Mouse (Mus musculus): Measurements from ENCODE around the gene Caskin2. TPM values are rescaled to one million over a fixed set of nuclear protein-coding genes. Genes with fewer than 3 reads are reported as not detected.

The Caskin2 gene
- total and polyA plus RNA-seq, 3 experiments = 2.9 to 8.2 (median 6.4) TPM

DNA sequence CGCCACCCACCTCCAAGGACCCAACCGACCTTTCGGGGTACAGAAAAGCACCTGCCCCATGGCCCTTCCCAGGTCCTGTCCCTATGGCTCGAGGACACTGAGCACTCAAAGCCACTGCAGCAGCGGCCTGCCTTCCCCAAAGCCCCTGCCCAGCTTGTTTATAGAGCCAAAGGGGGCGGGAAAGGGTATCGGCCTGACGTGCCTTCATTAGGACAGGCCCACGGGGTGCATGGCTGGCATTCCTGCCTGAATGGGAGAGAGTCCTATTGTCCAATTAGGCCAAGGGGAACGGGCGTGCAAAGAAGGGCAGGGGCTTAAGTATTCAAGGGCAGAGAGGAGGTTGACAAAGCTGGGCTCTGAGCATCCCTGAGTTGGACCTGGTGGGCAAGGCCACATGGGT lies 5.5 kb downstream of the Caskin2 start:
- H3K4me1 ChIP-seq (ENCODE audit: control insufficient read depth in 1 of 2, insufficient read depth in 2 of 2) = peaks cover 10 to 32% of the 10 kb centered on the region in 2 experiments
- DNase-seq (ENCODE audit: extremely low read depth) = no peak
- H3K27me3 ChIP-seq (replicated peaks) = no peaks in the 10 kb centered on the region
- no peak overlapping the region for H3K4me3 ChIP-seq (replicated peaks in 1 of 3; ENCODE audit: low read depth in 2 of 3, low read length in 2 of 3, poor library complexity in 1 of 3)
- H3K9me3 ChIP-seq (replicated peaks; ENCODE audit: low read length) = no peaks in the 10 kb centered on the region
- dilution Hi-C loops (cut with MboI; ENCODE audit: extremely low pct_ligation_motif_present, extremely low pct_unique_long_range_greater_than_20kb, low sequenced_read_pairs) (no loop called here), in situ Hi-C loops (cut with MboI; ENCODE audit: low pct_ligation_motif_present, low pct_unique_long_range_greater_than_20kb, low sequenced_read_pairs) (no loop called here)
- no peak overlapping the region for H3K4me2 ChIP-seq (ENCODE audit: insufficient read depth, low read depth, poor library complexity, severe bottlenecking)
- no peak overlapping the region for H3K27ac ChIP-seq (ENCODE audit: insufficient read depth, low read depth)
- TF ChIP-seq MAX (IDR thresholded peaks at IDR 0.05; ENCODE audit: low read length) (no peak), BHLHE40 (IDR thresholded peaks at IDR 0.05; ENCODE audit: low read depth, low read length) (no peak), EP300 (IDR thresholded peaks at IDR 0.05; ENCODE audit: low read length) (no peak), MYC (IDR thresholded peaks at IDR 0.05; ENCODE audit: low read depth, low read length) (no peak), MAFK (IDR thresholded peaks at IDR 0.05; ENCODE audit: insufficient replicate concordance, low read length) (no peak), KAT2A (IDR thresholded peaks at IDR 0.05; ENCODE audit: insufficient replicate concordance, low read length) (no peak), JUND (conservative IDR thresholded peaks at IDR 0.05; ENCODE audit: low read depth, low read length) (no peak), CHD2 (IDR thresholded peaks at IDR 0.05; ENCODE audit: low read length) (no peak), NELFE (IDR thresholded peaks at IDR 0.05; ENCODE audit: low read depth, low read length) (no peak)
- peaks cover 34 to 85% of the 10 kb centered on the region in 2 experiments for H3K36me3 ChIP-seq (replicated peaks in 1 of 2; ENCODE audit: control insufficient read depth in 1 of 2, insufficient read depth in 1 of 2, low read length in 1 of 2)
- H3K79me2 ChIP-seq (replicated peaks; ENCODE audit: control insufficient read depth, extremely low read depth, insufficient read depth, poor library complexity, severe bottlenecking) = no peaks in the 10 kb centered on the region
- H3K9ac ChIP-seq (ENCODE audit: insufficient read depth, low read depth) = no peak overlapping the region

DNA sequence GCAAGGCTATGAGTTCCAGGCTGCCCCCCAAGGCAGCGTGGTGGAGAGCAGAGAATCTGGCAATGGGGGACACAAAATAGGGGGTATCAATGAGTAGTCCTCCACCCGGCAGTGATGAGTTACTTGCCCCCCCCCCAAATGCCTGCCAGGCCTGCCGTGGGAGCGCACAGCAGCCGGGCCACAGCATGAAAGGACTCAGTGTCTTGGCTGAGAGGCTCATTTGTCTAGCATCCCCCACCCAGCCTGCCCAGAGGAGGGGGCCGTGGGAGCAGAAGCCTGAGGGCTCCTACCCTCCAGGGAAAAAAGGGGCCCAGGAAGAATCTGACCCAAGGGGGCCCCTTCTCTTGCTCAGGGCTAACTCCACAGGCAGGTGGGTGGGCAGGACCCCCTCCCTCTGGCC lies 6.1 kb downstream of the Caskin2 start:
- DNase-seq (ENCODE audit: extremely low read depth) = no peak
- TF ChIP-seq CHD2 (IDR thresholded peaks at IDR 0.05; ENCODE audit: low read length) (no peak), SMC3 (IDR thresholded peaks at IDR 0.05; ENCODE audit: low read depth, low read length) (no peak), USF1 (IDR thresholded peaks at IDR 0.05; ENCODE audit: low read depth, low read length) (no peak), IRF4 (IDR thresholded peaks at IDR 0.05; ENCODE audit: low read depth, low read length) (no peak), RCOR1 (conservative IDR thresholded peaks at IDR 0.05; ENCODE audit: low read depth, low read length) (no peak), ELF1 (IDR thresholded peaks at IDR 0.05; ENCODE audit: low read depth, low read length) (no peak), MEF2A (IDR thresholded peaks at IDR 0.05; ENCODE audit: borderline replicate concordance, low read depth, low read length) (no peak), NELFE (IDR thresholded peaks at IDR 0.05; ENCODE audit: low read depth, low read length) (no peak), SIN3A (IDR thresholded peaks at IDR 0.05; ENCODE audit: low read length) (no peak), ETS1 (conservative IDR thresholded peaks at IDR 0.05; ENCODE audit: low read depth, low read length) (no peak), CHD1 (IDR thresholded peaks at IDR 0.05; ENCODE audit: low read depth, low read length) (no peak), UBTF (IDR thresholded peaks at IDR 0.05; ENCODE audit: low read depth, low read length) (no peak), E2F4 (IDR thresholded peaks at IDR 0.05; ENCODE audit: insufficient replicate concordance, low read depth, low read length) (no peak), POLR2AphosphoS2 (IDR thresholded peaks at IDR 0.05; ENCODE audit: low read depth, low read length) (no peak), POLR2A (IDR thresholded peaks at IDR 0.05; ENCODE audit: low read depth, low read length) (no peak)
- peaks cover 40 to 92% of the 10 kb centered on the region in 2 experiments for H3K36me3 ChIP-seq (replicated peaks in 1 of 2; ENCODE audit: control insufficient read depth in 1 of 2, insufficient read depth in 1 of 2, low read length in 1 of 2)
- H3K4me3 ChIP-seq (replicated peaks in 1 of 3; ENCODE audit: low read depth in 2 of 3, low read length in 2 of 3, poor library complexity in 1 of 3) = no peak overlapping the region
- no peaks in the 10 kb centered on the region for H3K79me2 ChIP-seq (replicated peaks; ENCODE audit: control insufficient read depth, extremely low read depth, insufficient read depth, poor library complexity, severe bottlenecking)
- dilution Hi-C loops (cut with MboI; ENCODE audit: extremely low pct_ligation_motif_present, extremely low pct_unique_long_range_greater_than_20kb, low sequenced_read_pairs) (no loop called here), in situ Hi-C loops (cut with MboI; ENCODE audit: low pct_ligation_motif_present, low pct_unique_long_range_greater_than_20kb, low sequenced_read_pairs) (no loop called here)
- H3K9me3 ChIP-seq (replicated peaks; ENCODE audit: low read length) = no peaks in the 10 kb centered on the region
- H3K9ac ChIP-seq (ENCODE audit: insufficient read depth, low read depth) = no peak overlapping the region
- H3K4me2 ChIP-seq (ENCODE audit: insufficient read depth, low read depth, poor library complexity, severe bottlenecking) = no peak overlapping the region
- H3K27ac ChIP-seq (ENCODE audit: insufficient read depth, low read depth) = no peak overlapping the region
- H3K4me1 ChIP-seq (ENCODE audit: control insufficient read depth in 1 of 2, insufficient read depth in 2 of 2) = peaks cover 5 to 25% of the 10 kb centered on the region in 2 experiments
- H3K27me3 ChIP-seq (replicated peaks) = no peaks in the 10 kb centered on the region

Measured in CH12.LX (cell line).